Mouse (Mus musculus): ENCODE measurements at regions not wholly inside any gene's neighbourhood (a gene's known extent, or its start where the extent isn't known, plus 50 kb on each side); places are given as distances from the start of the nearest gene placed in this dataset.

DNA sequence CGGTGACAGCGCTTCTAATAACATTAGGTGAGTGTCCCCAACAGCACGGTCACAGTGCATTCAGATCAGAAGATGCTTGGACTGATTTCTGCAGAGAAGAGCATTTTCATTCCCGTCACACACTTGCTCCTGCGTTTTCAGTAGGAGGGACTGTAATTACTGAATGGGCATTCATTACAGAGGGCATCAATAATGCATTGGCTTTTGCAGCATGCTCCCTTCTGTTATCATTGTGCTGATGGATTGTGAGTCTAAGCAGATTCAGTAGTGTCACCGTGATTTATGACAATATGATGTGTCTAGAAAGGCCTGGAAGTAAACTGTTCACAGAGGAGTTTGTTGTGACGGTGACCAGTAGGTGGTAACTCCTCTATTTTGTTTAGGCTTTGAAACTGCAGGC is 103.6 kb downstream of the Hhipl2 start:
- no peak for TF ChIP-seq CTCF (IDR thresholded peaks at IDR 0.05 in 2 of 3, conservative IDR thresholded peaks at IDR 0.05 in 1 of 3; ENCODE audit: control insufficient read depth in 1 of 3, insufficient read depth in 1 of 3, low read depth in 2 of 3, low read length in 3 of 3, poor library complexity in 1 of 3, severe bottlenecking in 1 of 3)
- TF ChIP-seq MAFK (IDR thresholded peaks at IDR 0.05; ENCODE audit: borderline replicate concordance, low read depth, low read length) = no peak
- TF ChIP-seq SIN3A (IDR thresholded peaks at IDR 0.05; ENCODE audit: low read length) = no peak
- TF ChIP-seq POLR2A (IDR thresholded peaks at IDR 0.05; ENCODE audit: control insufficient read depth in 1 of 2, insufficient read depth in 1 of 2, low read depth in 1 of 2, low read length in 2 of 2, poor library complexity in 1 of 2) = no peak

Measured in MEL (cell line).